18 mouse cellular contexts compared by ENCODE assay signal in the genomic region with DNA sequence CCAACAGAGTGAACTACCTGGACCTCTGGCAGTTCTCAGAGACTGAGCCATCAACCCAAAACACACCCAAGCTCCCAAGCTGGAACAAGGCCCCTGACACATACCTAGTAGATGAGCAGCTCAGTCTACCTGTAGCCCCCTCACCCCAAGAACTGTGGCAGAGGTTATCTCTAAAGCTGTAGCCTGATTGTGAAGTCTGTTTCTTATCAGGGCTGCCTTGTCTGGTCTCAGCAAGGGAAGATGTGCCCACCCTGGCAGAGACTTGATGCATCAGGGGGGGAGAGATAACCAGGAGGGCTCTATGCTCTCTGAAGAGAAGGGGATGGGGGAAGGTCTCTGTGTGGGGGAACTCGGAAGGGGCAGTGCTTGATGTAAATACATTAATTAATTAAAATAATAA.
"Had no signal": no experiment of that assay in that cellular context is flagged by ENCODE, and none has a peak within 500 bp of the region (broad histone marks: within the 10 kb centered on the region; RNA-seq: fewer than 3 reads in every experiment).

No protein-coding gene starts in this region.

- H3K36me3 ChIP-seq: lung, embryonic 15.5 days; midbrain, embryonic 12.5 days; neural tube, embryonic 12.5 days; stomach, embryonic 15.5 days had no signal

- H3K27me3 ChIP-seq: lung, embryonic 15.5 days; megakaryocyte, embryonic 14.5 days; midbrain, embryonic 12.5 days; neural tube, embryonic 12.5 days; stomach, embryonic 15.5 days had no signal

- H3K4me3 ChIP-seq: lung, embryonic 15.5 days; megakaryocyte, embryonic 14.5 days; midbrain, embryonic 12.5 days; myocyte; neural tube, embryonic 12.5 days; stomach, embryonic 15.5 days had no signal

- ATAC-seq: lung, postnatal 0 days; midbrain, embryonic 16.5 days had no signal

- H3K4me1 ChIP-seq: lung, embryonic 15.5 days; megakaryocyte, embryonic 14.5 days; midbrain, embryonic 12.5 days; neural tube, embryonic 12.5 days; stomach, embryonic 15.5 days had no signal

- H3K9me3 ChIP-seq: lung, embryonic 15.5 days; megakaryocyte, embryonic 14.5 days; midbrain, embryonic 12.5 days; neural tube, embryonic 12.5 days; stomach, embryonic 15.5 days had no signal

- DNase-seq: lung, adult 2 months; lung, postnatal 14 days; lung, postnatal 36 days; midbrain, embryonic 14.5 days; right cerebral cortex, postnatal 14 days; thymus, adult 2 months; thymus, postnatal 25 days; thymus, postnatal 4 days had no signal

- H3K4me2 ChIP-seq: lung, embryonic 15.5 days; midbrain, embryonic 12.5 days; neural tube, embryonic 12.5 days; stomach, embryonic 15.5 days had no signal

- H3K9ac ChIP-seq: lung, embryonic 15.5 days; midbrain, embryonic 12.5 days; neural tube, embryonic 12.5 days; stomach, embryonic 15.5 days had no signal

- H3K27ac ChIP-seq: lung, embryonic 15.5 days; macrophage; midbrain, embryonic 12.5 days; neural tube, embryonic 12.5 days; stomach, embryonic 15.5 days; stomach, postnatal 0 days had no signal
